Mouse (Mus musculus): ENCODE data around the gene Pcx. TPM values are rescaled to one million over a fixed set of nuclear protein-coding genes. Genes with fewer than 3 reads are reported as not detected.

Gene Pcx
- polyA plus RNA-seq, 1 experiment: 286 TPM

- Histone ChIP-seq H3K4me3 (ENCODE audit: insufficient read depth, low read depth, low read length) (no peak overlapping the region), H3K4me1 (ENCODE audit: control insufficient read depth, insufficient read depth, low read length) (no peaks in the 10 kb centered on the region), H3K36me3 (ENCODE audit: control insufficient read depth, insufficient read depth, low read length) (no peaks in the 10 kb centered on the region), H3K27me3 (replicated peaks; ENCODE audit: control insufficient read depth, insufficient read depth, low read length) (no peaks in the 10 kb centered on the region), H3K27ac (ENCODE audit: insufficient read depth, low read depth, low read length) (no peak overlapping the region)
- 44% methylated on average over 18 of the region's 18 CpGs for WGBS
- no peak for DNase-seq
- no peak for TF ChIP-seq CTCF (conservative IDR thresholded peaks at IDR 0.05; ENCODE audit: insufficient read depth, insufficient read length, low read depth, low read length)
- no peak for TF ChIP-seq POLR2A (IDR thresholded peaks at IDR 0.05; ENCODE audit: low read depth, low read length)
Measured at GRCm38 (mm10) chr19:4618183-4618582, 107.9 kb downstream of the Pcx start.

- no peak for DNase-seq
- TF ChIP-seq POLR2A (IDR thresholded peaks at IDR 0.05; ENCODE audit: low read depth, low read length) (no peak), CTCF (conservative IDR thresholded peaks at IDR 0.05; ENCODE audit: insufficient read depth, insufficient read length, low read depth, low read length) (no peak)
- no peaks in the 10 kb centered on the region for H3K36me3 ChIP-seq (ENCODE audit: control insufficient read depth, insufficient read depth, low read length)
- no peak overlapping the region for H3K4me3 ChIP-seq (ENCODE audit: insufficient read depth, low read depth, low read length)
- H3K27ac ChIP-seq (ENCODE audit: insufficient read depth, low read depth, low read length): no peak overlapping the region
- H3K4me1 ChIP-seq (ENCODE audit: control insufficient read depth, insufficient read depth, low read length): 0 out of 2 replicates have a peak, but pooled peaks cover under 1% of the 10 kb centered on the region
- H3K27me3 ChIP-seq (replicated peaks; ENCODE audit: control insufficient read depth, insufficient read depth, low read length): no peaks in the 10 kb centered on the region
- 88% methylated on average over 10 of the region's 10 CpGs for WGBS
Measured at GRCm38 (mm10) chr19:4619461-4619860, 109.2 kb downstream of the Pcx start.

- Histone ChIP-seq H3K36me3 (ENCODE audit: control insufficient read depth, insufficient read depth, low read length) (no peaks in the 10 kb centered on the region), H3K27me3 (replicated peaks; ENCODE audit: control insufficient read depth, insufficient read depth, low read length) (no peaks in the 10 kb centered on the region), H3K27ac (ENCODE audit: insufficient read depth, low read depth, low read length) (no peak overlapping the region), H3K4me3 (ENCODE audit: insufficient read depth, low read depth, low read length) (no peak overlapping the region), H3K4me1 (ENCODE audit: control insufficient read depth, insufficient read depth, low read length) (peaks cover 5% of the 10 kb centered on the region; the same call in 1 of the 2 replicates)
- 80% methylated on average over 7 of the region's 7 CpGs for WGBS
- DNase-seq: no peak
- no peak for TF ChIP-seq CTCF (conservative IDR thresholded peaks at IDR 0.05; ENCODE audit: insufficient read depth, insufficient read length, low read depth, low read length)
- TF ChIP-seq POLR2A (IDR thresholded peaks at IDR 0.05; ENCODE audit: low read depth, low read length): no peak
Measured at GRCm38 (mm10) chr19:4620721-4621120, 110.4 kb downstream of the Pcx start.

GRCm38 (mm10) chr19:4622780-4623179, 112.5 kb downstream of the Pcx start:
- no peak overlapping the region for H3K4me3 ChIP-seq (ENCODE audit: insufficient read depth, low read depth, low read length)
- peaks cover 13% of the 10 kb centered on the region; the same call in 1 of the 2 replicates for H3K4me1 ChIP-seq (ENCODE audit: control insufficient read depth, insufficient read depth, low read length)
- H3K27ac ChIP-seq (ENCODE audit: insufficient read depth, low read depth, low read length): no peak overlapping the region
- no peaks in the 10 kb centered on the region for H3K27me3 ChIP-seq (replicated peaks; ENCODE audit: control insufficient read depth, insufficient read depth, low read length)
- H3K36me3 ChIP-seq (ENCODE audit: control insufficient read depth, insufficient read depth, low read length): no peaks in the 10 kb centered on the region
- TF ChIP-seq POLR2A (IDR thresholded peaks at IDR 0.05; ENCODE audit: low read depth, low read length): no peak
- no peak for TF ChIP-seq CTCF (conservative IDR thresholded peaks at IDR 0.05; ENCODE audit: insufficient read depth, insufficient read length, low read depth, low read length)
- 81% methylated on average over 5 of the region's 5 CpGs for WGBS
- DNase-seq: no peak

GRCm38 (mm10) chr19:4623419-4623818, 113.1 kb downstream of the Pcx start:
- TF ChIP-seq POLR2A (IDR thresholded peaks at IDR 0.05; ENCODE audit: low read depth, low read length): no peak
- TF ChIP-seq CTCF (conservative IDR thresholded peaks at IDR 0.05; ENCODE audit: insufficient read depth, insufficient read length, low read depth, low read length): no peak
- peaks cover 13% of the 10 kb centered on the region; the same call in 1 of the 2 replicates for H3K4me1 ChIP-seq (ENCODE audit: control insufficient read depth, insufficient read depth, low read length)
- H3K4me3 ChIP-seq (ENCODE audit: insufficient read depth, low read depth, low read length): no peak overlapping the region
- no peaks in the 10 kb centered on the region for H3K27me3 ChIP-seq (replicated peaks; ENCODE audit: control insufficient read depth, insufficient read depth, low read length)
- no peak overlapping the region for H3K27ac ChIP-seq (ENCODE audit: insufficient read depth, low read depth, low read length)
- no peaks in the 10 kb centered on the region for H3K36me3 ChIP-seq (ENCODE audit: control insufficient read depth, insufficient read depth, low read length)
- 91% methylated on average over 9 of the region's 9 CpGs for WGBS
- no peak for DNase-seq

- Histone ChIP-seq H3K4me1 (ENCODE audit: control insufficient read depth, insufficient read depth, low read length) (peaks cover 13% of the 10 kb centered on the region; the same call in 1 of the 2 replicates), H3K27me3 (replicated peaks; ENCODE audit: control insufficient read depth, insufficient read depth, low read length) (no peaks in the 10 kb centered on the region), H3K36me3 (ENCODE audit: control insufficient read depth, insufficient read depth, low read length) (no peaks in the 10 kb centered on the region), H3K4me3 (ENCODE audit: insufficient read depth, low read depth, low read length) (no peak overlapping the region), H3K27ac (ENCODE audit: insufficient read depth, low read depth, low read length) (no peak overlapping the region)
- DNase-seq: no peak
- TF ChIP-seq POLR2A (IDR thresholded peaks at IDR 0.05; ENCODE audit: low read depth, low read length): no peak
- no peak for TF ChIP-seq CTCF (conservative IDR thresholded peaks at IDR 0.05; ENCODE audit: insufficient read depth, insufficient read length, low read depth, low read length)
- WGBS: 89% methylated on average over 12 of the region's 12 CpGs
Measured at GRCm38 (mm10) chr19:4624006-4624405, 113.7 kb downstream of the Pcx start.

GRCm38 (mm10) chr19:4624406-4625178, 114.3 kb downstream of the Pcx start:
- TF ChIP-seq CTCF (conservative IDR thresholded peaks at IDR 0.05; ENCODE audit: insufficient read depth, insufficient read length, low read depth, low read length) (no peak), POLR2A (IDR thresholded peaks at IDR 0.05; ENCODE audit: low read depth, low read length) (no peak)
- Histone ChIP-seq H3K27ac (ENCODE audit: insufficient read depth, low read depth, low read length) (peak overlapping the region; percentile 7; the same call in 1 of the 2 replicates), H3K4me1 (ENCODE audit: control insufficient read depth, insufficient read depth, low read length) (peaks cover 13% of the 10 kb centered on the region; the same call in 1 of the 2 replicates), H3K27me3 (replicated peaks; ENCODE audit: control insufficient read depth, insufficient read depth, low read length) (no peaks in the 10 kb centered on the region), H3K36me3 (ENCODE audit: control insufficient read depth, insufficient read depth, low read length) (no peaks in the 10 kb centered on the region), H3K4me3 (ENCODE audit: insufficient read depth, low read depth, low read length) (peak overlapping the region; percentile 98)
- 17% methylated on average over 4 of the region's 4 CpGs for whole genome bisulfite sequencing
- DNase-seq: no peak

All from kidney, adult 2 months (tissue).